Mouse (Mus musculus) intestine, embryonic 16.5 days (tissue): ENCODE results near the gene Med24. TPM values are rescaled to one million over a fixed set of nuclear protein-coding genes. Genes with fewer than 3 reads are reported as not detected.
A peak's percentile ranks its signal among the peaks of the same experiment; 100 is the strongest.
"Not testable (repeated sequence)": the region's sequence is repeated elsewhere in the genome, so short reads cannot be mapped to it uniquely, and the experiment has no call there.

ENCODE experiments used
- ATAC-seq: fragments of 200-750 bp; cut with Nextera tagmentation; 2 replicates; pipeline ENCODE4 v1.8.0; 2017; ENCODE audit warnings: moderate TSS enrichment, moderate library complexity
- H3K27ac ChIP-seq: fragments of 300-500 bp; sonication (generic); 2 replicates; pipeline ENCODE4 v1.5.1; 2014; ENCODE audit warnings: mild to moderate bottlenecking, low read length
- H3K27me3 ChIP-seq: fragments of 300-500 bp; sonication (generic); replicated peaks from 2 replicates; pipeline ENCODE4 v1.6.1; 2014; ENCODE audit warnings: low read length, control low read depth, mixed read lengths; ENCODE audit not compliant: control insufficient read depth, insufficient read depth
- H3K36me3 ChIP-seq: fragments of 300-500 bp; sonication (generic); 2 replicates; pipeline ENCODE4 v1.6.1; 2014; ENCODE audit warnings: low read length, control low read depth; ENCODE audit not compliant: control insufficient read depth, insufficient read depth
- H3K4me1 ChIP-seq: fragments of 300-500 bp; sonication (generic); 2 replicates; pipeline ENCODE4 v1.6.1; 2014; ENCODE audit warnings: low read length, control low read depth, mixed read lengths; ENCODE audit not compliant: control insufficient read depth, insufficient read depth
- H3K4me2 ChIP-seq: fragments of 300-500 bp; sonication (generic); 2 replicates; pipeline ENCODE4 v1.6.1; 2014; ENCODE audit warnings: low read depth, low read length, control low read depth
- H3K4me3 ChIP-seq: fragments of 300-500 bp; sonication (generic); 2 replicates; pipeline ENCODE4 v1.5.1; 2014; ENCODE audit warnings: mild to moderate bottlenecking, low read length
- H3K9ac ChIP-seq: fragments of 300-500 bp; sonication (generic); 2 replicates; pipeline ENCODE4 v1.6.1; 2014; ENCODE audit warnings: low read depth, low read length
- H3K9me3 ChIP-seq: fragments of 300-500 bp; sonication (generic); 2 replicates; pipeline ENCODE4 v1.6.1; 2016; ENCODE audit warnings: low read length, control low read depth; ENCODE audit not compliant: control insufficient read depth
- WGBS: fragments of 180-500 bp; shearing (Covaris S2); extraction: QIAGEN DNeasy Blood & Tissue Kit; methylation state at CpG from one replicate; pipeline ENCODE4 v1.1.7; 2014; 5-methylcytosine and 5-hydroxymethylcytosine counted together
- polyA plus RNA-seq: library from polyadenylated mRNA; unstranded; fragments of >200 nt; fragmentation: Nextera tagmentation; extraction: Ambion mirVana; gene quantifications from 2 replicates; pipeline ENCODE4 v1.2.1, GENCODE M21; 2015

The Med24 gene
- polyA plus RNA-seq, 1 experiment from 2014 or later = 38.5 TPM

GRCm38 (mm10) chr11:98712009-98712408 lies 17.2 kb downstream of the Med24 start:
- not testable (repeated sequence) for H3K27me3 ChIP-seq, H3K4me2 ChIP-seq, H3K9me3 ChIP-seq, ATAC-seq, H3K4me3 ChIP-seq, H3K9ac ChIP-seq, H3K36me3 ChIP-seq, H3K27ac ChIP-seq
- WGBS = 92% methylated on average over 6 of the region's 6 CpGs
- H3K4me1 ChIP-seq = peaks cover 29% of the 10 kb centered on the region

- no peak overlapping the region for H3K4me3 ChIP-seq
- no peak for ATAC-seq
- peaks cover 8% of the 10 kb centered on the region for H3K36me3 ChIP-seq
- no peak overlapping the region for H3K27ac ChIP-seq
- H3K4me1 ChIP-seq = peaks cover 29% of the 10 kb centered on the region
- H3K27me3 ChIP-seq = no peaks in the 10 kb centered on the region
- no peak overlapping the region for H3K9ac ChIP-seq
- H3K4me2 ChIP-seq = no peak overlapping the region
- 74% methylated on average over 4 of the region's 4 CpGs for WGBS
- no peaks in the 10 kb centered on the region for H3K9me3 ChIP-seq
Measured at GRCm38 (mm10) chr11:98711046-98711434, 18.2 kb downstream of the Med24 start.

GRCm38 (mm10) chr11:98710416-98711045 lies 18.7 kb downstream of the Med24 start:
- Histone ChIP-seq H3K27ac (peak overlapping the region; percentile 29; the same call in 1 of the 2 replicates), H3K27me3 (no peaks in the 10 kb centered on the region), H3K4me3 (no peak overlapping the region), H3K9me3 (no peaks in the 10 kb centered on the region), H3K4me1 (peaks cover 29% of the 10 kb centered on the region), H3K36me3 (peaks cover 8% of the 10 kb centered on the region), H3K4me2 (no peak overlapping the region), H3K9ac (peak overlapping the region; percentile 27; the same call in 1 of the 2 replicates)
- ATAC-seq = peak; percentile 26; the same call in 1 of the 2 replicates
- WGBS = 45% methylated on average over 12 of the region's 12 CpGs

GRCm38 (mm10) chr11:98709001-98709741 lies 20.1 kb downstream of the Med24 start:
- Histone ChIP-seq H3K9ac (peak overlapping the region; percentile 15), H3K27ac (peak overlapping the region; percentile 89), H3K36me3 (peaks cover 7% of the 10 kb centered on the region), H3K4me3 (no peak overlapping the region), H3K4me1 (peaks cover 29% of the 10 kb centered on the region), H3K27me3 (no peaks in the 10 kb centered on the region), H3K9me3 (no peaks in the 10 kb centered on the region), H3K4me2 (peak overlapping the region; percentile 20)
- WGBS = 57% methylated on average over 26 of the region's 26 CpGs
- ATAC-seq = peak; percentile 65

- Histone ChIP-seq H3K27me3 (no peaks in the 10 kb centered on the region), H3K4me2 (peak overlapping the region; percentile 20), H3K36me3 (peaks cover 4% of the 10 kb centered on the region; the same call in 1 of the 2 replicates), H3K4me3 (no peak overlapping the region), H3K27ac (peak overlapping the region; percentile 89), H3K9ac (peak overlapping the region; percentile 8; the same call in 1 of the 2 replicates), H3K4me1 (peaks cover 29% of the 10 kb centered on the region), H3K9me3 (no peaks in the 10 kb centered on the region)
- 67% methylated on average over 19 of the region's 19 CpGs for whole genome bisulfite sequencing
- ATAC-seq = peak; percentile 21
Measured at GRCm38 (mm10) chr11:98708282-98708956, 20.8 kb downstream of the Med24 start.

- ATAC-seq = peak; percentile 45
- Histone ChIP-seq H3K9me3 (no peaks in the 10 kb centered on the region), H3K4me1 (peaks cover 29% of the 10 kb centered on the region), H3K36me3 (0 out of 2 replicates have a peak, but pooled peaks cover 4% of the 10 kb centered on the region), H3K4me2 (peak overlapping the region; percentile 20), H3K27ac (peak overlapping the region; percentile 89), H3K27me3 (no peaks in the 10 kb centered on the region), H3K4me3 (no peak overlapping the region), H3K9ac (0 out of 2 replicates have a peak overlapping the region, but pooled peaks have one; percentile 4)
- WGBS = 79% methylated on average over 22 of the region's 22 CpGs
Measured at GRCm38 (mm10) chr11:98707401-98708281, 21.6 kb downstream of the Med24 start.

GRCm38 (mm10) chr11:98705021-98705420 lies 24.2 kb downstream of the Med24 start:
- Histone ChIP-seq H3K9me3 (no peaks in the 10 kb centered on the region), H3K27ac (no peak overlapping the region)

GRCm38 (mm10) chr11:98702323-98702722 lies 26.9 kb downstream of the Med24 start:
- Histone ChIP-seq H3K4me2 (no peak overlapping the region), H3K4me3 (no peak overlapping the region), H3K9me3 (no peaks in the 10 kb centered on the region), H3K27me3 (no peaks in the 10 kb centered on the region), H3K4me1 (no peaks in the 10 kb centered on the region), H3K36me3 (0 out of 2 replicates have a peak, but pooled peaks cover 4% of the 10 kb centered on the region), H3K27ac (no peak overlapping the region), H3K9ac (no peak overlapping the region)
- ATAC-seq = no peak
- WGBS = 68% methylated on average over 5 of the region's 5 CpGs

More at GRCm38 (mm10) chr11:98705021-98705420, 24.2 kb downstream of the Med24 start:
- no peaks in the 10 kb centered on the region for H3K27me3 ChIP-seq
- H3K4me3 ChIP-seq = no peak overlapping the region
- H3K36me3 ChIP-seq = 0 out of 2 replicates have a peak, but pooled peaks cover 4% of the 10 kb centered on the region
- no peak overlapping the region for H3K4me2 ChIP-seq
- WGBS = 86% methylated on average over 10 of the region's 10 CpGs
- H3K4me1 ChIP-seq = peaks cover 26% of the 10 kb centered on the region
- ATAC-seq = no peak
- no peak overlapping the region for H3K9ac ChIP-seq
